Mouse (Mus musculus) liver, embryonic 16.5 days (tissue): Measurements from ENCODE around the gene Abr. TPM values are rescaled to one million over a fixed set of nuclear protein-coding genes. Genes with fewer than 3 reads are reported as not detected.
A peak's percentile ranks its signal among the peaks of the same experiment; 100 is the strongest.

ENCODE experiments used
- ATAC-seq: fragments of 200-750 bp; cut with Nextera tagmentation; 2 replicates; pipeline ENCODE4 v1.8.0; 2017; ENCODE audit warnings: low read depth, mild to moderate bottlenecking, moderate number of reproducible peaks, moderate library complexity
- H3K27ac ChIP-seq: fragments of 300-500 bp; sonication (generic); 2 replicates; pipeline ENCODE4 v1.5.1; 2014; ENCODE audit warnings: mild to moderate bottlenecking, low read length
- H3K27me3 ChIP-seq: fragments of 300-500 bp; sonication (generic); 2 replicates; pipeline ENCODE4 v1.6.1; 2014; ENCODE audit warnings: low read depth, low read length, mixed read lengths; ENCODE audit not compliant: control insufficient read depth, insufficient read depth
- H3K36me3 ChIP-seq: fragments of 300-500 bp; sonication (generic); 2 replicates; pipeline ENCODE4 v1.6.1; 2014; ENCODE audit warnings: mild to moderate bottlenecking; ENCODE audit not compliant: control insufficient read depth, insufficient read depth
- H3K4me1 ChIP-seq: fragments of 300-500 bp; sonication (generic); 2 replicates; pipeline ENCODE4 v1.6.1; 2014; ENCODE audit warnings: low read depth, low read length, mixed read lengths; ENCODE audit not compliant: control insufficient read depth
- H3K4me2 ChIP-seq: fragments of 300-500 bp; sonication (generic); 2 replicates; pipeline ENCODE4 v1.6.1; 2014; ENCODE audit warnings: low read depth, low read length, mixed read lengths
- H3K4me3 ChIP-seq: fragments of 300-500 bp; sonication (generic); 2 replicates; pipeline ENCODE4 v1.5.1; 2014; ENCODE audit warnings: low read depth, mild to moderate bottlenecking, low read length
- H3K9ac ChIP-seq: fragments of 300-500 bp; sonication (generic); 2 replicates; pipeline ENCODE4 v1.6.1; 2014; ENCODE audit warnings: low read depth, low read length
- H3K9me3 ChIP-seq: fragments of 300-500 bp; sonication (generic); replicated peaks from 2 replicates; pipeline ENCODE4 v1.6.1; 2016; ENCODE audit warnings: low read length; ENCODE audit not compliant: control insufficient read depth
- WGBS: fragments of 180-500 bp; shearing (Covaris S2); extraction: QIAGEN DNeasy Blood & Tissue Kit; methylation state at CpG from one replicate; pipeline ENCODE4 v1.1.7; 2014; ENCODE audit not compliant: insufficient replicate concordance; 5-methylcytosine and 5-hydroxymethylcytosine counted together
- polyA plus RNA-seq: library from polyadenylated mRNA; unstranded; fragments of >200 nt; fragmentation: Nextera tagmentation; extraction: Ambion mirVana; gene quantifications from 2 replicates; pipeline ENCODE4 v1.2.1, GENCODE M21; 2015

Gene Abr
- polyA plus RNA-seq, 1 experiment from 2014 or later, result 3.7 TPM

- Histone ChIP-seq H3K4me3 (no peak overlapping the region), H3K9me3 (no peaks in the 10 kb centered on the region), H3K27me3 (peaks cover 19% of the 10 kb centered on the region), H3K4me1 (no peaks in the 10 kb centered on the region; the same call in 1 of the 2 replicates), H3K27ac (no peak overlapping the region), H3K9ac (no peak overlapping the region), H3K4me2 (no peak overlapping the region), H3K36me3 (no peaks in the 10 kb centered on the region)
- 57% methylated on average over 6 of the region's 6 CpGs for WGBS
- no peak for ATAC-seq
Observed at GRCm38 (mm10) chr11:76496086-76496771, 125.9 kb downstream of the Abr start.

GRCm38 (mm10) chr11:76495127-76496028 is 126.7 kb downstream of the Abr start:
- H3K27ac ChIP-seq, result peak overlapping the region; percentile 68
- peak overlapping the region; percentile 60; the same call in 1 of the 2 replicates for H3K9ac ChIP-seq
- peaks cover 19% of the 10 kb centered on the region for H3K27me3 ChIP-seq
- H3K4me2 ChIP-seq, result peak overlapping the region; percentile 63
- no peaks in the 10 kb centered on the region; the same call in 1 of the 2 replicates for H3K4me1 ChIP-seq
- no peak for ATAC-seq
- H3K9me3 ChIP-seq, result no peaks in the 10 kb centered on the region
- H3K4me3 ChIP-seq, result peak overlapping the region; percentile 62
- no peaks in the 10 kb centered on the region for H3K36me3 ChIP-seq
- 15% methylated on average over 17 of the region's 19 CpGs for WGBS

GRCm38 (mm10) chr11:76494360-76495126 is 127.6 kb downstream of the Abr start:
- no peaks in the 10 kb centered on the region; the same call in 1 of the 2 replicates for H3K4me1 ChIP-seq
- ATAC-seq, result peak; percentile 44
- H3K9ac ChIP-seq, result peak overlapping the region; percentile 60
- peak overlapping the region; percentile 63 for H3K4me2 ChIP-seq
- no peaks in the 10 kb centered on the region for H3K9me3 ChIP-seq
- H3K27me3 ChIP-seq, result peaks cover 19% of the 10 kb centered on the region
- under 1% methylated on average over 66 of the region's 67 CpGs for WGBS
- peak overlapping the region; percentile 62 for H3K4me3 ChIP-seq
- H3K27ac ChIP-seq, result peak overlapping the region; percentile 75
- no peaks in the 10 kb centered on the region for H3K36me3 ChIP-seq

- no peak for ATAC-seq
- Histone ChIP-seq H3K27ac (peak overlapping the region; percentile 75), H3K4me2 (peak overlapping the region; percentile 63), H3K9ac (peak overlapping the region; percentile 60), H3K9me3 (no peaks in the 10 kb centered on the region), H3K4me1 (no peaks in the 10 kb centered on the region; the same call in 1 of the 2 replicates), H3K27me3 (peaks cover 19% of the 10 kb centered on the region), H3K4me3 (peak overlapping the region; percentile 62), H3K36me3 (no peaks in the 10 kb centered on the region)
- WGBS, result 13% methylated on average over 6 of the region's 6 CpGs
Observed at GRCm38 (mm10) chr11:76493811-76494274, 128.3 kb downstream of the Abr start.

GRCm38 (mm10) chr11:76493167-76493566 is 128.9 kb downstream of the Abr start:
- WGBS, result 51% methylated on average over 4 of the region's 4 CpGs
- no peak for ATAC-seq
- H3K4me1 ChIP-seq, result no peaks in the 10 kb centered on the region; the same call in 1 of the 2 replicates
- peak overlapping the region; percentile 62 for H3K4me3 ChIP-seq
- no peak overlapping the region for H3K27ac ChIP-seq
- peak overlapping the region; percentile 63; the same call in 1 of the 2 replicates for H3K4me2 ChIP-seq
- peaks cover 19% of the 10 kb centered on the region for H3K27me3 ChIP-seq
- H3K36me3 ChIP-seq, result no peaks in the 10 kb centered on the region
- no peaks in the 10 kb centered on the region for H3K9me3 ChIP-seq
- no peak overlapping the region for H3K9ac ChIP-seq

GRCm38 (mm10) chr11:76491817-76492216 is 130.3 kb downstream of the Abr start:
- 73% methylated on average over 9 of the region's 9 CpGs for WGBS
- ATAC-seq, result no peak
- Histone ChIP-seq H3K4me1 (no peaks in the 10 kb centered on the region), H3K27ac (no peak overlapping the region), H3K27me3 (peaks cover 19% of the 10 kb centered on the region), H3K36me3 (no peaks in the 10 kb centered on the region), H3K9ac (no peak overlapping the region), H3K9me3 (no peaks in the 10 kb centered on the region), H3K4me2 (no peak overlapping the region), H3K4me3 (no peak overlapping the region)

GRCm38 (mm10) chr11:76489407-76489806 is 132.7 kb downstream of the Abr start:
- Histone ChIP-seq H3K27me3 (peaks cover 10% of the 10 kb centered on the region), H3K4me2 (no peak overlapping the region), H3K4me1 (no peaks in the 10 kb centered on the region), H3K36me3 (no peaks in the 10 kb centered on the region), H3K4me3 (no peak overlapping the region), H3K9me3 (no peaks in the 10 kb centered on the region), H3K9ac (no peak overlapping the region), H3K27ac (no peak overlapping the region)
- no peak for ATAC-seq
- WGBS, result 61% methylated on average over 6 of the region's 6 CpGs

GRCm38 (mm10) chr11:76487024-76487423 is 135.1 kb downstream of the Abr start:
- Histone ChIP-seq H3K27ac (no peak overlapping the region), H3K36me3 (no peaks in the 10 kb centered on the region), H3K9ac (no peak overlapping the region), H3K9me3 (no peaks in the 10 kb centered on the region), H3K4me3 (no peak overlapping the region), H3K4me1 (no peaks in the 10 kb centered on the region; the same call in none of the 2 replicates), H3K27me3 (no peaks in the 10 kb centered on the region), H3K4me2 (no peak overlapping the region)
- no peak for ATAC-seq
- 52% methylated on average over 5 of the region's 5 CpGs for WGBS
